Mouse (Mus musculus) gastrocnemius, postnatal 10 days (tissue): ENCODE results near the gene Magi2. TPM values are rescaled to one million over a fixed set of nuclear protein-coding genes. Genes with fewer than 3 reads are reported as not detected.

Source experiments
- DNase-seq: peaks from one replicate; pipeline ENCODE4 v3.0.0; 2021; ENCODE audit warnings: mixed read lengths
- total RNA-seq, 2 experiments: library from RNA; stranded (reverse); gene quantifications; 2 replicates each; pipeline ENCODE4 v1.2.3; 2021

Magi2 gene
- total RNA-seq, 2 experiments from 2014 or later = 4.6 to 7.3 TPM

DNA sequence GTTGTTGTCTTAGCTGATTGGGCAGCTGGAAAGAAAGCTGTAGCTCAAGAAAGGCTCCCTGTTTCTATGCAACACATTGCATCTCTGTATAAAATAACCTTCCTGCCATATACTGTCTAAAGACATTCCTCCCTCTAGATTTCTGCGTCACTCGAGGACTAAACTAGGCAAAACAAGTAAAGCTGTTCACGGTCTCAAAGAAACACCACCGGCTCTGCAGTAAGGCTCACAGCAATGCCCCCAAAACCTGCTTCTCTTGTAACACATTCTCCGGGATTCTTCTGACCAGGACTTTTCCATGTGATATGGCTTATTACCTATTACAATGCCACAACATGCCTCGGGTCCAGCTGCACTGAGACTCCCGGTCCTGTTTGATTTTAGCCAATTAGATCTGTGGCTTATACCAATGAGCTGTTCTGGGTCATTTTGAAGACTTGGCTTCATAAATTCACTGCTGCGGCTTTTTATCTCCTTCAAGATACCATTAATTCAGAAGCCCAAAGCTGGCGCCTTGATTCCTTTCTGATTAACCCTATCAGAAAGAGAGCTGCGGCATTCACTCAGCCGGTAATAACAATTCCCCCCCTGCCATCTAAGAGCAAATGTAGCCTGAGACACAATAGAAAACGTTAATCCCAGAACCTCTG is 520.2 kb downstream of the Magi2 start:
- DNase-seq = no peak

DNA sequence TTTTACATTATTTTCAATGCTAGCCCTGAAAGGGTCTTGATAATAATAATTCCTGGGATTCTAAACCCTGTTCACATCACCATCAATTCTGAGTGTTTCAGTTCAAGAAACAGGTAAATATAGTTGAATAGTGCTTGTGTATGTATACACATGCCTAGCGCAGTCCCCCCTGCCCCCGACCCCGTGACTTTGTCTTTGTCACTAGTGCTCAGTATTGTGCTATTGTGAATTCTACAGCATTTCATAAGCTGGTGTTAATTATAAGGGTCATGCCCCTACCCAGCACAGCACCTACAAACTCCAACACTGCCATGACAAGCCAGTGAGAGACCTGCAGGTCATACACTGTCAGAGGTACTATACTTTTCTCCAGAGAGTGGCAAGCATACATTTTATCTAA is 520.8 kb downstream of the Magi2 start:
- no peak for DNase-seq

DNA sequence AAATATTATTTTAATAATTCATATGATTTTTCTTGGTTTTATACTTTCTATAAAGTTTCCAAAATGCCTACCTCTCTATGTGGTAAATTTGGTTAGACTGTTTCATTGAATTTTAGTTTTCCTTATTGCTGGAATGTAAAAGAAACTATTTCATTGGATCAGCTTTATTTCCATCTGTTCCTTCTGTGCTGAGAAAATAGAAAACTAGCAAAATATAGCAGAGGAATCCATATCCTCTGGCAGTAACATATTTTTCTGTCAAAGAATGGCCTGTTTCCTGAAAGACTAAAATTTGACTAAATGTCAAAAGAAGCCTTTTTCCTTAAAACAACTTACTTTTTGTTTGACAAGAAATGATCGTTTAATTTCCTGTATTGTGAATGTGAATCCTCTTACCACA is 552.4 kb downstream of the Magi2 start:
- DNase-seq = no peak

- no peak for DNase-seq
These were observed 553.2 kb downstream of the Magi2 start for GRCm38 (mm10) chr5:19780076-19780475.

DNA sequence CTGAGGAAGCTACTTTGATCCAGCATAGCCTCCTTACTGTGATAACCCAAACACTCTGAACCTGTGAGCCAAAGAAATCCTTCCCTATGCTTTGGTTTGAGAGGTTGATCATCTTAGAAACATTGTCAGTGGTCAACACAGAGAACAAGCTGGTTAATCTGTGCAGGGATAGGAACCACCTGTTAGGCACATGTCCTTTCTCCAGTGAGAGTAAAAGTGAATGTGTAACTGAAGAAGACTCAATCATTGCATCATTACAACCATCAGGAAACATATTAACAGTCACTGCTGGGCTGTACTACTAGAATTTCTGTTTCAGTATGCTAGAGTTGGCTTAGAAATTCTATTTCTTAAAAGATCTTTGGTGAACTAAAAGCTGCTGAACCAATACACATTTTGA is 558.5 kb downstream of the Magi2 start:
- DNase-seq = no peak

DNA sequence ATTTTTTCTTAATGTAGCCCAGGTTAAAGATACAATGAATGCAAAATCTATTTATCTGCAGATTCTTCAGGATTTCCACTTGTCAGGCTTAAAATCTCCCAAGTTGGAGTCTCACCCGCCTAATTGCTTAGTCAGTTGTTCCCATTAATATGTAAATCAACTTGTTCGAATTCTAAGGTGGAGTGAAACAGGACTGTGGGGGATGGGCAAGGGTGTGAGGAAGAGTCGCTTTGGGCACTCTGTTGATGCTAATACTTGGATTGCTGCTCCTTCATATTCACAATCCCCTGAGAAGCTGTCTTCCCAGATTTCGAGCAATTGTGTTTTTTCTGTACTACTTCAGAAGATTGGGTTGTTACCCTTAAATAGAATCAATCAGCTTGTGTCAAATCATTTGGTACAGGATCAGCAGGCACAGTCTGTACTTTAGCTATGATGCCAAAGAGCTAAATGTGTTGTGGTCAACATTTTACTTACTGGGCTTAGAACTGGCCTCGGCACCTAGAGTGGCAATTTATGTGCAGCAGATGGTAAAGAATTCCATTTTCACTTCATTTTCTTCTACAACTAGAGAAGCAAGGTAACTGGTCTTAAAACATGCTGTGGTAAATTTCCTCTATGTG is 560.8 kb downstream of the Magi2 start:
- DNase-seq = no peak

DNA sequence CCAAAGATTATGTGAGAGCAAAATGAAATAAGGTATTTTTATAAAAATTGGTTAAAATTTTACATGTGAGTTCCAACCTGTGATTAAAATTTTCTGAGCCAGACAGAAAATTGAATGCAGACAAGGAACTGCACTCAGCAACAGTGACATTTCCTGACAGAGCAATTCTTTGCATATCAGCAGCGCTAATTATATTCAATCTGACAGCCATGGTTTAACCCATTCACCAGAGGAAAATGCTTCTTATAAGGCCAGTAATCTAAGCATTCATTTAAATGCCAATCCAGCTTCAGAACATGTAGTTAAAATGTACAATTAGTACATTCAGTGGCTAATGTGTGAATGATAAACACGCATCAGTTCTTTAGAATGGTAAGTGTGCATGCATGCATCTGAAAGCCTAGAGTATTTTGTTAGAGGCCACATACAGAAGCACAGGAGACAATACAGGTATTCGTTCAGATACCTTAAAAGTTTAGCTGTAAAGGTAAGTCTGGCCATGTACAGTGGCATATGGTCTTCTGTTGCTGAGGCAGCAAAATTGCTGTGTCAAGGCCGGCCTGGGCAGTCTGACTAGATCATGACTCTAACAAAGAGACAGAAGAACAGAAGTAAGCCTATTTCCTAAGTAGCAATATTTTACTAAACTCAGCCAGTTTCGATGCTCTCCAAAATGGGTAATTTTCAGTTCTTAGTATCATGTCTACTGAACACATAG is 576.4 kb downstream of the Magi2 start:
- no peak for DNase-seq

DNA sequence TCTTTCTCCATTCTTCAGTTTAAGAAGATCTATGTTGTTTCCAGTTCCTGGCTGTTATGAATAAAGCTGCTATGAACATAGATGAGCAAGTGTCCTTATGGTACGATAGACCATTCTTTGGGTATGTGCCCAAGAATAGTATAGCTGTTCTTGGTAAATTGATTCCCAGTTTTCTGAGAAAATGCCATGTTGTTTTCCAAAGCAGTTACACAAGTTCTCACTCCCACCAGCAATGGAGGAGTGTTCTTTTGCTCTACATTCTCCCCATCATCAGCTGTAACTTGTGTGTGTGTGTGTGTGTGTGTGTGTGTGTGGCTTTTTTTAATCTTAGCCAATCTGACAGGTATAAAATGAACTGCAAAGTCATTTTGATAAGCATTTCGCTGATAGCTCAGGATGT is 595.7 kb downstream of the Magi2 start:
- DNase-seq = no peak

DNA sequence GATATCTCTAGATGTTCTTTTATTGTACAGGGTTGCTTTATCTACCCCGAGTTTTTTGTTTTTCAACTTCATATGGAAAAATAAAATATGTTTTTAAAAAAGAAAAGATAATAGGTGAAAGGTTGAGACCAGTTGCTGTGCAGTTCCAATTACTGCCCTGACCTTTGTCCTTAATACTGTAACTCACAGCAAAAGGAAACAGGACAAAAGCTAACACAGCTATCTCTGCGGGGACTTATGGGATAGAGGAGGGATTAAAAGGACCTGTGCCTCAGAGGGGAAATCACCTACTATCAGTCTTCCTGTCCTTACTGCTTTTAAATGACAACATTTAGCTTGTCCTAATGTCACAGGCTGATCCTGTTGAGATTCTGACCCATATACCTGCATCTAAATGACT is 599.1 kb downstream of the Magi2 start:
- DNase-seq = no peak

DNA sequence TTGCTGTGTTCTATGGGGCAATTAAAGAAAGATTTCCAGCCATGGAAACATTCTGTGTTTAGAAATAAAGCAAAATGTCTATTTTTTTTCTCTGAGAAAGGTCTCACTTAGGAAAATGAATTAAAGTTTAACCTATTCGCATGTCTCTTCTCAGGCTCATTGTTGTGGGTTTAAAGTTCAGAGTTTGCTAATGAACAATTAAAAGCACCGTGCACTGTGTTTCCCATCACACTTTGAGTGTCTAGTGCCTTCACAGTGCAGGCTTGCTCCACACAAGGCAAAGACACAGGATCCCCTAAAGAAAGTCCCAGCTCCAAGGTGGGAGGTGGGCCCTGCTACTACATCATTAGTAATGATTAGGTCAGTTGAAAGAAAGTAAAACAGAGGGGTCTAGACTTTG is 602.5 kb downstream of the Magi2 start:
- no peak for DNase-seq

GRCm38 (mm10) chr5:19862854-19863253 is 636.0 kb downstream of the Magi2 start:
- DNase-seq = no peak

- DNase-seq = no peak
These were observed 643.6 kb downstream of the Magi2 start for GRCm38 (mm10) chr5:19870406-19870805.

DNA sequence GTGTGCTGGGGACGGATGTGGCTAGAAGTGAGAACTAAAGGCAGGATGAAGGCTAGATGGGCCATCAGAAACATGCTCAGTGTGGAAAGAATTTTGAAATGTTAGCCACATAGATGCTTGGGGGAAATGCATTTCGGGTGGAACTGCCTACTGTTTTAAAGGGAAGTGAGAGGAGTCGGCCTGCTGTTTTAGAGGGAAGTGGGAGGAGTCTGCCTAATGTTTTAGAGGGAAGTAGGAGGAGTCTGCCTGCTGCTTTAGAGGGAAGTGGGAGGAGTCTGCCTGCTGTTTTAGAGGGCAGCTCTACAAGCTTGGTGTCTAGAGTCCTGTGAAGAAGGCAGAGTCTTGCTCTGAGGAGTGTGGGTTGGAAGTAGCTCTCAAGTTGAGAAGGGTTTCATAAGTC is 664.9 kb downstream of the Magi2 start:
- no peak for DNase-seq

DNA sequence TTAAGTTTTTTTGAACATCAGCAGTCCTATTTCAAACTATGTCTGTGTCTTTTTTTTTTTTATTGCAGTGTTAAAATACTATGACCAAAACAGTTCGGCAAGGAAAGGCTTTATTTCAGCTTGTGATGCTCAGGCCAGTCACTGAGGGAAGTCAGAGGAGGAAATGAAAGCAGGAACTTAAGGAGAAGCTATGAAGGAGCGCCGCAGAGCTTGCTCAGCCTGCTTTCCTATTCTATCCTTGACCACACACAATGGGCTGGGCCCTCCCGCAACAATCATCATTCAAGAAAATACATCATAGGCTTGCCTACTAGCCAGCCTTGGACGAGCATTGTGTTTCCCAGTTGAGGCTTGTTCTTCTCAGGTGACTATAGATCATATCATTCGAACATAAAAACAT is 669.1 kb downstream of the Magi2 start:
- no peak for DNase-seq

DNA sequence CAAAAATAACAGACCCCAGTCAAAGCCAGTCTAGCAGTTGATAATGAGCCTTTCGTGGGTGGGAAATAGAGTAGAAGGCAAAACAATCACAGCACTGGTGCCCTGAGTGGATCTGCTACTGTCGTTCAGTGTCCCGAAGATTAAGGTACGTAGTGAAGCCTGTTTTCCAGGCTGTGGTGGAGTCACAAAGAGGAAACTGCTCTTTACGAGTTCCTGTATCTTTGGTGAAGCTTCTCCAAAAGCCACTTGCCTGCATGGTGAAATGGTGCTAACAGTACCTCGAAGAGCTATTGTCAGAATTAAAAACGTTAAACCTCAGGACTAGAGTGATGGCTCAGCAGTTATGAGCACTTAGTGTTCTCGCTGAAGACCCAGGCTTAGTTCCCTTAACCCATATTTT is 674.8 kb downstream of the Magi2 start:
- no peak for DNase-seq

- no peak for DNase-seq
These were observed 679.8 kb downstream of the Magi2 start for GRCm38 (mm10) chr5:19906636-19907035.

DNA sequence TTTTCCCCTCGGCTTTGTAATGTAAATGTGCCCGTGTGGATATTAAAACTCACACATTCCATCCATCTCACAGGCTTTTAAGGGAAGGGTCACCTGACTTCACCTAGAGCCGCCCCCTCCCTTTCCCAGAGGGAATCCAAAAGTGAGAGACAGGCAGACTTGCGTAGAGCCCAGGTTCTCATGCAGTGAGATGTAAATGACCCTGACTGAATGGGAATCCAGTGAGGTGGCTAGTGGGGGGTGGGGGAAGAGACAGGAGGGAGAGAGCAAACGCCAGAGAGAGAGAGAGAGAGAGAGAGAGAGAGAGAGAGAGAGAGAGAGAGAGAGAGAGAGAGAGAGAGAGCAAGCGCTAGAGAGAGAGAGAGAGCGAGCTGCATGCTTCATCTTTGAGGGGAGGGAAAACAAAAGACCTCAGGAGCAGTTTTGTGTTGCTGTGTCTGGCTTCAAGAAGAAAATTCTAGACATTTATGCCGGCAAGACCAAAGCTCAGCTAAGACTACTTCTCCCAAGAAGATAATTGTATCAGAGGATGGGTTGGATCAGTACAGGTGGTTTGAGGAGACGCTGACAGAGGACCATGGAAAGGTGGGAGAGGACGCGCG is 680.6 kb downstream of the Magi2 start:
- DNase-seq = no peak

DNA sequence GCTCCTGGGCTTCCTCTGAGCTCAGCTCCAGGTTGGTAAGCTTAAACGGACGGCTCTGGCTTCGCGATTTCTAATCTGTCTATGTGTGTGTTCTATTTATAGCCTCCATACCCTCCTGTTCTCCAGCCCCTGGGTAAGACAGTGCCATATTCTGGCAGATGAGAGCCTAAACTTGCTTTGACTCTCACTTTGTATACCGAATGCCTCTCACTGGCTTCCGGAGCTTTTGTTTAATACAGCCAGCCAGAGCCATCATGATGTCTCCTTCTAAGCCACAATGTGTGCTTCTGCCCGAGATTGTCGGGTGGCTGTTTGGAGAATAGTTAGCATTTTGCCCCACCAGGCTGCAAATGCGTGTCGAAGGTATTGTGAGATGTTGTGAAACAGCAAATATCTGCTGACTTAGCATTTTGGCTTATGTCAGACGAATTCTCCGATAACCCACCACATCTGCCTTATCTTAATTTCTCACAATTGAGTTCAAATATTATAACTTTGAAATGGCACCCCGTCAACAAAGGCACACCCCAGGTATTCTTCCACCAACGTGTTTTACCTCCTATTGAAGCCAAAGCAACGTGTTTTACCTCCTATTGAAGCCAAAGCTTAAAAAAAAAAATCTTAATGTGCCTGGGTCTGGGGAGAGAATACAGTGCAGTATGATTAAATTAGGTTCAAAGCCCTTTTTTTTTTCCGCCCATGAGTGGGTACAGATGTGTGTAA is 681.3 kb downstream of the Magi2 start:
- no peak for DNase-seq

DNA sequence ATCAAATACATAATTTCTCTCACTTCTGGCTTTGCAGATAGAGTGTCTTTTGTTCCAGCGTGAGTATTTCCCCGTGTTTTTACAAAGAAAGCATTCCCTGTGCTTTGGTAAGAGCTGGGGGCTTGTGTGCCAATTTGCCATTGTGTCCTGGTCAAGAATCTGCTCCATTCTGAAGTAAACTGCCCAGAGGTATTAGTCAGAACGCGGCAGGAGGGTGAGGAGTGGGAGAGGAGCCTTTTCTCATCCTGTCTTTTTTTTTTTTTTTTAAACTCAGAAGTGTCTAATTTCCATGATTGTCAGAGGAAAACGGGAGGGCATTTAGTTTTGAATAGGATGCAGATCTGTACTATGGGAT is 681.8 kb downstream of the Magi2 start:
- DNase-seq = no peak

DNA sequence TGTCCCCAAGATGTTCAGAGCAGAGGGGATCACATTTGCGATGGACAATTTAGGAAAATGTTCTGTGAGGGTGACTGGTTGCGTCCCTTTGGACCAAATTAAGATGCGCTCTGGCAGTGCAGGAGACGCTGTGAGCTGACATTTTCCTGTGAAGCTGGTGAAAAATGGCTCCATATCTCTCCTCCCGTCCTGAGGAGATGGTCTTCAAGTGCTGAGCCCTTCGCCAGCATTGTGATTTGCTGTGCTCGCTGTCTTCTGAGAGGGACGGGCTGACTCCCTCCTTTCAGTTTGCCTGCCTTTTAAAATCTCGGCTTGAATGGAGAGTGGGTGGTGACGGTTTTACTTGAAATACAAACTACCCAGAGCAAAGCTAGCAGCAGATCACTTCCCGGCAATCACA is 682.2 kb downstream of the Magi2 start:
- DNase-seq = no peak

DNA sequence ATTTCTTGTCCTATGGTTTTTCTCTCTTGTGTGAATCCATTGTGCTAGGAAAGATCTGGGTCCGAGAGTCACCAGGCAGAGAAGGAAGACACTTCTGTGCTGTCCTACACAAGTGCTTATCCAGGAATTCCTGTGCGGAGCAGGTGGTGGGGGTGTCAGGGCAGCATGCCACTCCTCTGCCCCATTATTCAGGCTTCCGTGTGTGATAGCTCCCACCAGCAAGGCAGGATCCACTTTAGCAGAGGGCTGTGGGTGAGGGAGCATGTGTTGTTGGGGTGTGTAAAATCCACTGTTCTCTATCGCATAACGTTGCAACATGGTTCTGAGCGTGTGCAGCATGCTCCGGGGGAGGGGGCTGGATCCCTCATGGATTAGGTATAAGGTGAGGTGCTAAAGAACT is 682.8 kb downstream of the Magi2 start:
- no peak for DNase-seq

DNA sequence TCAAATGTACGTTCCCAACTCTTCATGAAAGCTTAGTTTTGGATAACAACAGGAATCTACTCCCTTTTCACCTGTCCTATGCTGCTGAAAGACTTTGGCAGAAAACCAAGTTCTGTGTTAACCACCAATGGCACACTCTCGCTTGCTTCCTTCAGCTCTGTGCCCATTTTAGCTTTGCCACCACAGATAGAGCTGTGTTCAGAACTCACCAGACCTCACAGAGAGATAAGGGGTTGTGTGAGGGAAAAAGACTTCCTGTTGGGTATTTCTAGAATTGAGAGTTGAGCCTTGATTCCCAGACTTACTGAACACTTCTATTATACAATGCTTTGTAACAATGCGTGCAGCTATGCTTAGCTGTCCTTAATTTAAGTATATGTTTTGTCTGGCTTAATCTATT is 705.3 kb downstream of the Magi2 start:
- no peak for DNase-seq

- DNase-seq = no peak
These were observed 706.4 kb downstream of the Magi2 start for GRCm38 (mm10) chr5:19933190-19933589.
